In genomic region chr3:63963421-63964099, GRCm38 (mm10) we compare ENCODE assay signal across 8 mouse cellular contexts. TPM values are rescaled to one million over a fixed set of nuclear protein-coding genes. Genes with fewer than 3 reads are reported as not detected.
DNase-seq lines count a peak whose midpoint lies in the region; ATAC-seq and TF ChIP-seq lines count a peak whose summit lies in the region.

No protein-coding gene starts in this region.

- peaks cover 4% of the 10 kb centered on the region; the same call in 1 of the 2 replicates for H3K4me1 ChIP-seq in intestine, postnatal 0 days (replicated peaks; ENCODE audit: control insufficient read depth, insufficient read depth, low read length)
- H3K4me1 ChIP-seq in lung, embryonic 15.5 days, result peaks cover 18% of the 10 kb centered on the region
- peaks cover 2% of the 10 kb centered on the region; the same call in 1 of the 2 replicates for H3K4me1 ChIP-seq in small intestine, adult 2 months (ENCODE audit: control insufficient read depth, insufficient read depth, insufficient read length, low read length)

- H3K4me3 ChIP-seq in intestine, postnatal 0 days (ENCODE audit: low read depth, low read length), result peak overlapping the region; percentile 91
- H3K4me3 ChIP-seq in lung, embryonic 15.5 days, result peak overlapping the region; percentile 72
- peak overlapping the region; percentile 90 for H3K4me3 ChIP-seq in small intestine, adult 2 months (ENCODE audit: low read depth, low read length)

- H3K27me3 ChIP-seq in intestine, postnatal 0 days (replicated peaks; ENCODE audit: control insufficient read depth, insufficient read depth, low read length), result peaks cover 3% of the 10 kb centered on the region; the same call in 1 of the 2 replicates
- H3K27me3 ChIP-seq in lung, embryonic 15.5 days, result no peaks in the 10 kb centered on the region; the same call in 1 of the 2 replicates
- H3K27me3 ChIP-seq in small intestine, adult 2 months (ENCODE audit: control insufficient read depth, insufficient read depth, low read length), result 0 out of 2 replicates have a peak, but pooled peaks cover 2% of the 10 kb centered on the region

- H3K4me2 ChIP-seq in intestine, postnatal 0 days (replicated peaks; ENCODE audit: low read depth), result peak overlapping the region; percentile 89
- H3K4me2 ChIP-seq in lung, embryonic 15.5 days, result peak overlapping the region; percentile 73

- H3K9me3 ChIP-seq in intestine, postnatal 0 days (ENCODE audit: control insufficient read depth), result no peaks in the 10 kb centered on the region
- H3K9me3 ChIP-seq in lung, embryonic 15.5 days, result no peaks in the 10 kb centered on the region

- peak; percentile 5; the same call in 1 of the 2 replicates for ATAC-seq in frontal cortex, adult (ENCODE audit: low TSS enrichment)
- ATAC-seq in erythroblast, adult 5-6 weeks (replicated peaks; ENCODE audit: low FRiP score, poor library complexity, severe bottlenecking), result 0 out of 2 replicates have a peak, but pooled peaks have one; percentile 3
- ATAC-seq in intestine, postnatal 0 days, result no peak
- no peak; the same call in 1 of the 2 replicates for ATAC-seq in lung, embryonic 15.5 days (ENCODE audit: borderline replicate concordance, extremely low read depth, low FRiP score, low TSS enrichment)

- H3K36me3 ChIP-seq in intestine, postnatal 0 days (ENCODE audit: control insufficient read depth, insufficient read depth), result no peaks in the 10 kb centered on the region
- H3K36me3 ChIP-seq in lung, embryonic 15.5 days, result no peaks in the 10 kb centered on the region
- no peaks in the 10 kb centered on the region for H3K36me3 ChIP-seq in small intestine, adult 2 months (ENCODE audit: control insufficient read depth, insufficient read depth, low read length)

- 4% methylated on average over 25 of the region's 25 CpGs for WGBS in intestine, postnatal 0 days
- 5% methylated on average over 25 of the region's 25 CpGs for WGBS in lung, embryonic 15.5 days
- 3% methylated on average over 25 of the region's 25 CpGs for WGBS in small intestine, adult 2 months

- DNase-seq in frontal cortex, postnatal 10 days (ENCODE audit: low spot score in 2 of 2), result no peak
- DNase-seq in ES-CJ7 (ENCODE audit: low read depth, low spot score), result peak; percentile 8
- no peak for DNase-seq in left cerebral cortex, adult 9 months (ENCODE audit: low spot score in 2 of 2)

- TF ChIP-seq POLR2A in small intestine, adult 2 months (IDR thresholded peaks at IDR 0.05; ENCODE audit: low read depth, low read length), result no peak

- H3K27ac ChIP-seq in intestine, postnatal 0 days (ENCODE audit: low read depth, low read length), result peak overlapping the region; percentile 87
- peak overlapping the region; percentile 84 for H3K27ac ChIP-seq in lung, embryonic 15.5 days
- H3K27ac ChIP-seq in small intestine, adult 2 months (ENCODE audit: insufficient read depth, low read depth, low read length), result peak overlapping the region; percentile 82

- no peak for TF ChIP-seq CTCF in intestine, postnatal 0 days (IDR thresholded peaks at IDR 0.05; ENCODE audit: low read depth)
- no peak for TF ChIP-seq CTCF in small intestine, adult 2 months (IDR thresholded peaks at IDR 0.05; ENCODE audit: extremely low read depth, insufficient read length, insufficient replicate concordance, low read depth, low read length)

- peak overlapping the region; percentile 79 for H3K9ac ChIP-seq in intestine, postnatal 0 days (ENCODE audit: low read depth, low read length)
- peak overlapping the region; percentile 77 for H3K9ac ChIP-seq in lung, embryonic 15.5 days

RNA-seq across cellular contexts. Expression of gene Slc33a1, which starts 1.0 kb away (rescaled TPM):
- 5.4 TPM in 2 replicates for total RNA-seq in erythroblast, adult 5-6 weeks (2015; ENCODE audit: low replicate concordance)
- 6.7 and 7.2 TPM in 2 replicates for total RNA-seq in erythroblast, adult 5-6 weeks (2017; ENCODE audit: low replicate concordance)
- 22.4 and 25.2 TPM in 2 replicates for polyA plus RNA-seq in intestine, postnatal 0 days (2015; fragmentation: Nextera tagmentation; extraction: Ambion mirVana)
- 15.7 and 16.0 TPM in 2 replicates for polyA plus RNA-seq in lung, embryonic 15.5 days (2015; fragmentation: Nextera tagmentation; extraction: Ambion mirVana)
- polyA plus RNA-seq in small intestine, adult 2 months (2012; rRNA removed), result 13.1 and 15.1 TPM in 2 replicates

RNA-seq across cellular contexts. Expression of gene Gmps, which starts 12.3 kb away (rescaled TPM):
- 10.0 and 10.4 TPM in 2 replicates for total RNA-seq in erythroblast, adult 5-6 weeks (2015; ENCODE audit: low replicate concordance)
- 9.3 and 9.6 TPM in 2 replicates for total RNA-seq in erythroblast, adult 5-6 weeks (2017; ENCODE audit: low replicate concordance)
- polyA plus RNA-seq in intestine, postnatal 0 days (2015; fragmentation: Nextera tagmentation; extraction: Ambion mirVana), result 11.5 and 12.4 TPM in 2 replicates
- 43.0 and 43.1 TPM in 2 replicates for polyA plus RNA-seq in lung, embryonic 15.5 days (2015; fragmentation: Nextera tagmentation; extraction: Ambion mirVana)
- polyA plus RNA-seq in small intestine, adult 2 months (2012; rRNA removed), result 0.36 and 0.75 TPM in 2 replicates

RNA-seq across cellular contexts. Expression of gene E130311K13Rik, which starts 34.3 kb away (rescaled TPM):
- 2.3 TPM in 1 of 2 replicates, not detected in the other for total RNA-seq in erythroblast, adult 5-6 weeks (2015; ENCODE audit: low replicate concordance)
- total RNA-seq in erythroblast, adult 5-6 weeks (2017; ENCODE audit: low replicate concordance), result 0.98 and 2.5 TPM in 2 replicates
- polyA plus RNA-seq in intestine, postnatal 0 days (2015; fragmentation: Nextera tagmentation; extraction: Ambion mirVana), result 3.4 and 3.7 TPM in 2 replicates
- polyA plus RNA-seq in lung, embryonic 15.5 days (2015; fragmentation: Nextera tagmentation; extraction: Ambion mirVana), result 5.9 and 6.2 TPM in 2 replicates
- 0.22 and 1.4 TPM in 2 replicates for polyA plus RNA-seq in small intestine, adult 2 months (2012; rRNA removed)

Comparison
In these comparisons a context has a peak if more than half of its experiments do, and no peak if none do; other contexts are left out.
1. ATAC-seq: peak in frontal cortex, adult (single experiment) and erythroblast, adult 5-6 weeks (single experiment); none in intestine, postnatal 0 days (single experiment) and lung, embryonic 15.5 days (single experiment).
2. Peak in every context shown above with its lines, with median percentiles within 50 percentile points of each other: H3K27ac ChIP-seq and H3K4me3 ChIP-seq.